Mouse (Mus musculus) MEL (cell line): ENCODE measurements at regions not wholly inside any gene's neighbourhood (a gene's known extent, or its start where the extent isn't known, plus 50 kb on each side); places are given as distances from the start of the nearest gene placed in this dataset.

Experiments
- DNase-seq: peaks from one replicate; pipeline ENCODE4 v3.0.0; 2011; ENCODE audit warnings: low read depth, low spot score
- H3K27ac ChIP-seq: 2 replicates; pipeline ENCODE4 v1.5.1; 2012; ENCODE audit warnings: low read depth, mild to moderate bottlenecking, control low read depth, low read length, moderate library complexity; ENCODE audit not compliant: control insufficient read depth
- H3K27me3 ChIP-seq, 2 experiments: fragments of 150-350 bp in 1 of 2; sonication (generic) in 1 of 2; 2 replicates each; pipeline ENCODE4 v1.6.1; 2012; ENCODE audit warnings: low read length in 2 of 2, mild to moderate bottlenecking in 2 of 2, improper control_type of control experiment in 1 of 2, moderate library complexity in 1 of 2; ENCODE audit not compliant: insufficient read depth in 2 of 2, control insufficient read depth in 1 of 2
- H3K36me3 ChIP-seq, 2 experiments: 2 replicates each; pipeline ENCODE4 v1.6.1; 2012 to 2014; ENCODE audit warnings: low read length in 2 of 2, improper control_type of control experiment in 1 of 2, inconsistent platforms in 1 of 2, mild to moderate bottlenecking in 1 of 2; ENCODE audit not compliant: insufficient read depth in 2 of 2, control insufficient read depth in 1 of 2
- H3K4me1 ChIP-seq, 2 experiments: fragments of 150-350 bp in 1 of 2; sonication (generic) in 1 of 2; 2 replicates each; pipeline ENCODE4 v1.6.1; 2012; ENCODE audit warnings: low read length in 2 of 2, improper control_type of control experiment in 1 of 2, mild to moderate bottlenecking in 1 of 2; ENCODE audit not compliant: insufficient read depth in 2 of 2, control insufficient read depth in 1 of 2
- H3K4me3 ChIP-seq, 2 experiments: fragments of 150-350 bp in 1 of 2; sonication (generic) in 1 of 2; 2 replicates each; pipeline ENCODE4 v1.5.1; 2012; ENCODE audit warnings: low read depth in 2 of 2, low read length in 2 of 2, mild to moderate bottlenecking in 2 of 2, moderate library complexity in 2 of 2, control low read depth in 1 of 2, improper control_type of control experiment in 1 of 2; ENCODE audit not compliant: control insufficient read depth in 1 of 2, insufficient read depth in 1 of 2
- H3K79me2 ChIP-seq: 2 replicates; pipeline ENCODE4 v1.6.1; 2012; ENCODE audit warnings: mild to moderate bottlenecking, low read length, moderate library complexity; ENCODE audit not compliant: control insufficient read depth, poor library complexity, insufficient read depth
- H3K9ac ChIP-seq: 2 replicates; pipeline ENCODE4 v1.6.1; 2012; ENCODE audit warnings: low read depth, mild to moderate bottlenecking, control low read depth, low read length, moderate library complexity; ENCODE audit not compliant: control insufficient read depth, poor library complexity, severe bottlenecking
- H3K9me3 ChIP-seq: fragments of 150-350 bp; sonication (generic); replicated peaks from 2 replicates; pipeline ENCODE4 v1.6.1; 2012; ENCODE audit warnings: mild to moderate bottlenecking, low read length, improper control_type of control experiment, moderate library complexity; ENCODE audit not compliant: insufficient read depth
- BHLHE40 ChIP-seq: IDR thresholded peaks from 2 replicates; pipeline ENCODE4 v1.6.1; 2012; ENCODE audit warnings: low read depth, mild to moderate bottlenecking, inconsistent platforms, low read length, improper control_type of control experiment, borderline replicate concordance
- CTCF ChIP-seq, 3 experiments: IDR thresholded peaks in 2 of 3; conservative IDR thresholded peaks in 1 of 3; 2 replicates each; pipeline ENCODE4 v1.5.1; 2011 to 2012; ENCODE audit warnings: low read length in 3 of 3, low read depth in 2 of 3, mild to moderate bottlenecking in 2 of 3, improper control_type of control experiment in 1 of 3, inconsistent platforms in 1 of 3, mixed read lengths in 1 of 3, moderate library complexity in 1 of 3; ENCODE audit not compliant: control insufficient read depth in 1 of 3, insufficient read depth in 1 of 3, poor library complexity in 1 of 3, severe bottlenecking in 1 of 3
- ELF1 ChIP-seq: IDR thresholded peaks from 2 replicates; pipeline ENCODE4 v1.6.1; 2014; ENCODE audit warnings: low read depth, mild to moderate bottlenecking, inconsistent platforms, low read length, improper control_type of control experiment, moderate library complexity
- ETS1 ChIP-seq: IDR thresholded peaks from 2 replicates; pipeline ENCODE4 v1.6.1; 2012; ENCODE audit warnings: low read depth, mild to moderate bottlenecking, inconsistent platforms, low read length, improper control_type of control experiment, moderate library complexity
- KAT2A ChIP-seq: conservative IDR thresholded peaks from 2 replicates; pipeline ENCODE4 v1.6.1; 2012; ENCODE audit warnings: low read depth, low read length, improper control_type of control experiment, inconsistent platforms
- MAFK ChIP-seq: IDR thresholded peaks from 2 replicates; pipeline ENCODE4 v1.6.1; 2011; ENCODE audit warnings: low read depth, mild to moderate bottlenecking, low read length, improper control_type of control experiment, borderline replicate concordance
- MAZ ChIP-seq: IDR thresholded peaks from 2 replicates; pipeline ENCODE4 v1.6.1; 2012; ENCODE audit warnings: low read depth, mild to moderate bottlenecking, inconsistent platforms, low read length, improper control_type of control experiment
- MEF2A ChIP-seq: IDR thresholded peaks from 2 replicates; pipeline ENCODE4 v1.6.1; 2014; ENCODE audit warnings: low read depth, mild to moderate bottlenecking, inconsistent platforms, low read length, improper control_type of control experiment; ENCODE audit not compliant: poor library complexity, insufficient replicate concordance, severe bottlenecking; ENCODE audit errors: extremely low read depth
- MXI1 ChIP-seq: IDR thresholded peaks from 2 replicates; pipeline ENCODE4 v1.6.1; 2011; ENCODE audit warnings: mild to moderate bottlenecking, low read depth, low read length, improper control_type of control experiment
- NRF1 ChIP-seq: IDR thresholded peaks from 2 replicates; pipeline ENCODE4 v1.6.1; 2014; ENCODE audit warnings: low read depth, mild to moderate bottlenecking, inconsistent platforms, low read length, improper control_type of control experiment, moderate library complexity; ENCODE audit not compliant: poor library complexity, insufficient read depth, severe bottlenecking
- POLR2A ChIP-seq, 2 experiments: IDR thresholded peaks; 2 replicates each; pipeline ENCODE4 v1.6.1; 2011 to 2012; ENCODE audit warnings: low read length in 2 of 2, mild to moderate bottlenecking in 2 of 2, control low read depth in 1 of 2, improper control_type of control experiment in 1 of 2, low read depth in 1 of 2, moderate library complexity in 1 of 2; ENCODE audit not compliant: control insufficient read depth in 1 of 2, insufficient read depth in 1 of 2, poor library complexity in 1 of 2
- POLR2AphosphoS5 ChIP-seq: IDR thresholded peaks from 2 replicates; pipeline ENCODE4 v1.6.1; 2012; ENCODE audit warnings: low read depth, borderline replicate concordance, mild to moderate bottlenecking, inconsistent platforms, low read length, moderate library complexity, mixed read lengths
- RAD21 ChIP-seq: IDR thresholded peaks from 2 replicates; pipeline ENCODE4 v1.6.1; 2011; ENCODE audit warnings: mild to moderate bottlenecking, low read depth, low read length, improper control_type of control experiment
- RCOR1 ChIP-seq: IDR thresholded peaks from 2 replicates; pipeline ENCODE4 v1.6.1; 2012; ENCODE audit warnings: low read depth, mild to moderate bottlenecking, inconsistent platforms, low read length, improper control_type of control experiment
- SIN3A ChIP-seq: IDR thresholded peaks from 2 replicates; pipeline ENCODE4 v1.6.1; 2012; ENCODE audit warnings: low read length, improper control_type of control experiment, inconsistent platforms
- SMC3 ChIP-seq: IDR thresholded peaks from 2 replicates; pipeline ENCODE4 v1.6.1; 2011; ENCODE audit warnings: low read depth, low read length, improper control_type of control experiment
- TCF12 ChIP-seq: IDR thresholded peaks from 2 replicates; pipeline ENCODE4 v1.6.1; 2014; ENCODE audit warnings: low read depth, mild to moderate bottlenecking, inconsistent platforms, low read length, improper control_type of control experiment, moderate library complexity
- UBTF ChIP-seq: IDR thresholded peaks from 2 replicates; pipeline ENCODE4 v1.6.1; 2012; ENCODE audit warnings: low read depth, mild to moderate bottlenecking, inconsistent platforms, low read length, improper control_type of control experiment, moderate library complexity, borderline replicate concordance; ENCODE audit not compliant: insufficient read depth
- USF1 ChIP-seq: IDR thresholded peaks from 2 replicates; pipeline ENCODE4 v1.6.1; 2014; ENCODE audit warnings: low read depth, mild to moderate bottlenecking, inconsistent platforms, low read length, improper control_type of control experiment, moderate library complexity
- ZC3H11A ChIP-seq: IDR thresholded peaks from 2 replicates; pipeline ENCODE4 v1.6.1; 2012; ENCODE audit warnings: low read depth, mild to moderate bottlenecking, inconsistent platforms, low read length, improper control_type of control experiment

GRCm38 (mm10) chr19:33048754-33049442, 291.6 kb downstream of the Pten start:
- Histone ChIP-seq H3K4me1 (no peaks in the 10 kb centered on the region), H3K9me3 (no peaks in the 10 kb centered on the region), H3K36me3 (no peaks in the 10 kb centered on the region)
- no peak for DNase-seq
- TF ChIP-seq ZC3H11A = no peak
- no peak for TF ChIP-seq USF1
- TF ChIP-seq ETS1 = no peak
- TF ChIP-seq RCOR1 = no peak
- no peak for TF ChIP-seq MAZ
- no peak for TF ChIP-seq MAFK
- TF ChIP-seq TCF12 = no peak
- no peak for TF ChIP-seq CTCF (IDR thresholded peaks at IDR 0.05 in 2 of 3, conservative IDR thresholded peaks at IDR 0.05 in 1 of 3; ENCODE audit: control insufficient read depth in 1 of 3, insufficient read depth in 1 of 3, low read depth in 2 of 3, low read length in 3 of 3, poor library complexity in 1 of 3, severe bottlenecking in 1 of 3)
- TF ChIP-seq POLR2A (IDR thresholded peaks at IDR 0.05; ENCODE audit: control insufficient read depth in 1 of 2, insufficient read depth in 1 of 2, low read depth in 1 of 2, low read length in 2 of 2, poor library complexity in 1 of 2) = no peak
- TF ChIP-seq MEF2A = no peak
- TF ChIP-seq UBTF = no peak
- TF ChIP-seq KAT2A = no peak
- TF ChIP-seq NRF1 = no peak
- no peak for TF ChIP-seq BHLHE40
- no peak for TF ChIP-seq RAD21
- TF ChIP-seq SIN3A = no peak
- no peak for TF ChIP-seq MXI1
- TF ChIP-seq, all 39 proteins: peak for 0
- Histone ChIP-seq H3K27ac (no peak overlapping the region), H3K9ac (no peak overlapping the region), H3K27me3 (no peaks in the 10 kb centered on the region), H3K79me2 (no peaks in the 10 kb centered on the region), H3K4me3 (no peak overlapping the region)

GRCm38 (mm10) chr19:33053199-33053867, 296.0 kb downstream of the Pten start:
- H3K9ac ChIP-seq = no peak overlapping the region
- TF ChIP-seq SMC3 = no peak
- TF ChIP-seq CTCF (IDR thresholded peaks at IDR 0.05 in 2 of 3, conservative IDR thresholded peaks at IDR 0.05 in 1 of 3; ENCODE audit: control insufficient read depth in 1 of 3, insufficient read depth in 1 of 3, low read depth in 2 of 3, low read length in 3 of 3, poor library complexity in 1 of 3, severe bottlenecking in 1 of 3) = no peak
- no peak for TF ChIP-seq MEF2A
- TF ChIP-seq RCOR1 = no peak
- no peak for TF ChIP-seq POLR2AphosphoS5
- TF ChIP-seq ELF1 = no peak
- no peak overlapping the region for H3K27ac ChIP-seq
- H3K79me2 ChIP-seq = no peaks in the 10 kb centered on the region
- no peaks in the 10 kb centered on the region for H3K9me3 ChIP-seq
- no peaks in the 10 kb centered on the region for H3K4me1 ChIP-seq
- no peak for DNase-seq
- no peaks in the 10 kb centered on the region for H3K36me3 ChIP-seq
- no peaks in the 10 kb centered on the region for H3K27me3 ChIP-seq
- no peak overlapping the region for H3K4me3 ChIP-seq
